Comparison of ENCODE assay signal across 26 mouse cellular contexts in the genomic region with DNA sequence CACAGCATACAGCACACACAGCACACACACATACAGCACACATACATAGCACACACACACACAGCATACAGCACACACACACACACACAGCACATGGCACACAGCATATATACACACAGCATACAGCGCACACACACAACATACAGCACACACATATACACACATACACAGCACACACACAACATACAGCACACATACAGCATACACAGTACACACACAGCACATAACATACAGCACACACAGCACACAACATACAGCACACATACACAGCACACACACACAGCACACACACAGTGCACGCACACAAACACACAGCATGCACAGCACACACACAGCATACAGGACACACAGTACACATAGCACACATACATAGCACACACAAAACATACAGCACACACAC.
DNase-seq lines count a peak whose midpoint lies in the region; ATAC-seq and TF ChIP-seq lines count a peak whose summit lies in the region.
"Had no signal": no experiment of that assay in that cellular context is flagged by ENCODE, and none has a peak within 500 bp of the region (broad histone marks: within the 10 kb centered on the region; RNA-seq: fewer than 3 reads in every experiment).

No protein-coding gene starts in this region.

- no peaks in the 10 kb centered on the region for H3K36me3 ChIP-seq in forebrain, embryonic 13.5 days (ENCODE audit: poor library complexity, severe bottlenecking)
- no peaks in the 10 kb centered on the region for H3K36me3 ChIP-seq in forebrain, embryonic 11.5 days (ENCODE audit: control insufficient read depth, insufficient read depth, low read length)
- no peaks in the 10 kb centered on the region for H3K36me3 ChIP-seq in liver, embryonic 14.5 days (replicated peaks; ENCODE audit: control insufficient read depth, insufficient read depth, low read depth)
- no peaks in the 10 kb centered on the region for H3K36me3 ChIP-seq in liver, postnatal 0 days (replicated peaks; ENCODE audit: insufficient read depth, low read length)
- H3K36me3 ChIP-seq in G1E (replicated peaks) (no peaks in the 10 kb centered on the region), myocyte (ENCODE audit: control insufficient read depth, insufficient read depth) (no peaks in the 10 kb centered on the region)
- H3K36me3 ChIP-seq: forebrain, embryonic 12.5 days; limb, embryonic 13.5 days; liver, embryonic 13.5 days; midbrain, embryonic 13.5 days; neural tube, embryonic 12.5 days had no signal

- H3ac ChIP-seq in myocyte (ENCODE audit: control insufficient read depth, insufficient read length): peak overlapping the region; percentile 49

- TF ChIP-seq CTCF in liver, embryonic 14.5 days (IDR thresholded peaks at IDR 0.05; ENCODE audit: low read depth): no peak
- no peak for TF ChIP-seq CTCF in liver, postnatal 0 days (IDR thresholded peaks at IDR 0.05; ENCODE audit: low read depth)
- TF ChIP-seq CTCF in G1E (IDR thresholded peaks at IDR 0.05; ENCODE audit: low read depth, low read length): no peak

- no peak overlapping the region for H3K4me2 ChIP-seq in forebrain, embryonic 13.5 days
- no peak overlapping the region for H3K4me2 ChIP-seq in forebrain, embryonic 11.5 days (ENCODE audit: low read depth, low read length, severe bottlenecking)
- no peak overlapping the region for H3K4me2 ChIP-seq in liver, embryonic 14.5 days (ENCODE audit: low read depth)
- no peak overlapping the region for H3K4me2 ChIP-seq in liver, postnatal 0 days (ENCODE audit: low read depth, low read length)
- no peak overlapping the region for H3K4me2 ChIP-seq in myocyte (ENCODE audit: low read depth)
- H3K4me2 ChIP-seq: forebrain, embryonic 12.5 days; hindbrain, embryonic 14.5 days; limb, embryonic 13.5 days; liver, embryonic 13.5 days; lung, embryonic 14.5 days; midbrain, embryonic 13.5 days; neural tube, embryonic 12.5 days had no signal

- H3K27ac ChIP-seq in forebrain, embryonic 13.5 days: no peak overlapping the region
- no peak overlapping the region for H3K27ac ChIP-seq in forebrain, embryonic 11.5 days (ENCODE audit: low read depth, low read length)
- H3K27ac ChIP-seq in liver, embryonic 14.5 days: no peak overlapping the region
- H3K27ac ChIP-seq in liver, postnatal 0 days (ENCODE audit: low read depth): no peak overlapping the region
- H3K27ac ChIP-seq: forebrain, embryonic 12.5 days; hindbrain, embryonic 14.5 days; limb, embryonic 13.5 days; liver, embryonic 13.5 days; midbrain, embryonic 13.5 days; neural tube, embryonic 12.5 days had no signal

- no peaks in the 10 kb centered on the region for H3K4me1 ChIP-seq in forebrain, embryonic 13.5 days
- no peaks in the 10 kb centered on the region for H3K4me1 ChIP-seq in forebrain, embryonic 11.5 days (replicated peaks; ENCODE audit: control insufficient read depth, insufficient read depth, low read length)
- H3K4me1 ChIP-seq in liver, embryonic 14.5 days (replicated peaks; ENCODE audit: control insufficient read depth in 2 of 2, insufficient read depth in 2 of 2, low read length in 1 of 2): peaks cover 0 to 3% of the 10 kb centered on the region in 2 experiments; a peak in 2 of 4 replicates
- no peaks in the 10 kb centered on the region for H3K4me1 ChIP-seq in liver, postnatal 0 days (ENCODE audit: insufficient read depth)
- no peaks in the 10 kb centered on the region for H3K4me1 ChIP-seq in G1E (ENCODE audit: insufficient read depth, low read depth, low read length)
- H3K4me1 ChIP-seq: forebrain, embryonic 12.5 days; limb, embryonic 13.5 days; liver, embryonic 13.5 days; midbrain, embryonic 13.5 days; neural tube, embryonic 12.5 days had no signal

- no peak overlapping the region for H3K9ac ChIP-seq in forebrain, embryonic 13.5 days
- H3K9ac ChIP-seq in forebrain, embryonic 11.5 days (ENCODE audit: low read length): no peak overlapping the region
- no peak overlapping the region for H3K9ac ChIP-seq in liver, embryonic 14.5 days (replicated peaks)
- H3K9ac ChIP-seq in liver, postnatal 0 days (replicated peaks): no peak overlapping the region
- H3K9ac ChIP-seq: forebrain, embryonic 12.5 days; hindbrain, embryonic 14.5 days; limb, embryonic 13.5 days; liver, embryonic 13.5 days; lung, embryonic 14.5 days; midbrain, embryonic 13.5 days; neural tube, embryonic 12.5 days had no signal

- no peaks in the 10 kb centered on the region for H3K9me3 ChIP-seq in forebrain, embryonic 13.5 days (replicated peaks)
- H3K9me3 ChIP-seq in forebrain, embryonic 11.5 days (ENCODE audit: control insufficient read depth, low read length): no peaks in the 10 kb centered on the region
- no peaks in the 10 kb centered on the region for H3K9me3 ChIP-seq in liver, embryonic 14.5 days (ENCODE audit: control insufficient read depth, low read length)
- H3K9me3 ChIP-seq in liver, postnatal 0 days (ENCODE audit: low read length): no peaks in the 10 kb centered on the region
- H3K9me3 ChIP-seq in G1E (replicated peaks): peaks cover 30% of the 10 kb centered on the region
- H3K9me3 ChIP-seq: forebrain, embryonic 12.5 days; limb, embryonic 13.5 days; liver, embryonic 13.5 days; midbrain, embryonic 13.5 days; neural tube, embryonic 12.5 days had no signal

- TF ChIP-seq EP300 in liver, embryonic 14.5 days (IDR thresholded peaks at IDR 0.05; ENCODE audit: low read depth): no peak
- TF ChIP-seq EP300 in liver, postnatal 0 days (IDR thresholded peaks at IDR 0.05; ENCODE audit: low read depth): no peak

- ATAC-seq in forebrain, embryonic 13.5 days: 0 out of 2 replicates have a peak, but pooled peaks have one; percentile 41
- ATAC-seq in forebrain, embryonic 11.5 days (replicated peaks; ENCODE audit: low FRiP score): no peak
- 0 out of 2 replicates have a peak, but pooled peaks have one; percentile 33 for ATAC-seq in liver, embryonic 14.5 days (ENCODE audit: insufficient read depth)
- no peak for ATAC-seq in liver, postnatal 0 days
- no peak for ATAC-seq in G1E (ENCODE audit: extremely low read depth, insufficient number of reproducible peaks, low FRiP score, poor library complexity, severe bottlenecking)
- ATAC-seq in erythroid progenitor cell, adult 5-6 weeks (replicated peaks; ENCODE audit: low FRiP score, poor library complexity, severe bottlenecking): no peak
- ATAC-seq: inflammation-experienced regulatory T-cells, adult 6 months; midbrain, embryonic 13.5 days had no signal

- 73% methylated on average over 2 of the region's 2 CpGs for WGBS in forebrain, embryonic 13.5 days
- WGBS in forebrain, embryonic 11.5 days: 80% methylated on average over 2 of the region's 2 CpGs
- 73% methylated on average over 2 of the region's 2 CpGs for WGBS in liver, embryonic 14.5 days (ENCODE audit: insufficient replicate concordance)
- WGBS in liver, postnatal 0 days (ENCODE audit: insufficient replicate concordance): 71% methylated on average over 2 of the region's 2 CpGs

- TF ChIP-seq POLR2A in myocyte (IDR thresholded peaks at IDR 0.05; ENCODE audit: insufficient read length, low read depth): no peak

- DNase-seq in forebrain, embryonic 11.5 days (ENCODE audit: low spot score): no peak
- no peak for DNase-seq in liver, embryonic 14.5 days (ENCODE audit: low read depth in 3 of 3, low spot score in 3 of 3)
- DNase-seq in liver, postnatal 0 days: no peak
- DNase-seq in G1E (ENCODE audit: low spot score): no peak
- DNase-seq: adrenal gland, adult 2 months; cerebellum, adult 2 months; cerebellum, postnatal 14 days; gastrocnemius, postnatal 10 days; heart, postnatal 4 days; kidney, adult 11 months; layer of hippocampus, adult 9-11 months; liver, embryonic 13.5 days; lung, embryonic 14.5 days; lung, postnatal 14 days; right cerebral cortex, adult 18-20 months; spleen, adult 18-20 months; thymus, postnatal 25 days had no signal

- no peak overlapping the region for H3K4me3 ChIP-seq in forebrain, embryonic 13.5 days
- H3K4me3 ChIP-seq in forebrain, embryonic 11.5 days (ENCODE audit: low read depth, low read length): no peak overlapping the region
- H3K4me3 ChIP-seq in liver, embryonic 14.5 days (ENCODE audit: insufficient read depth in 1 of 2, low read depth in 2 of 2, low read length in 2 of 2): no peak overlapping the region
- H3K4me3 ChIP-seq in liver, postnatal 0 days (ENCODE audit: low read depth, low read length): no peak overlapping the region
- H3K4me3 ChIP-seq in G1E (ENCODE audit: low read depth, low read length) (peak overlapping the region; percentile 30; the same call in 1 of the 2 replicates), myocyte (no peak overlapping the region)
- H3K4me3 ChIP-seq: forebrain, embryonic 12.5 days; limb, embryonic 13.5 days; liver, embryonic 13.5 days; midbrain, embryonic 13.5 days; neural tube, embryonic 12.5 days had no signal

- no peaks in the 10 kb centered on the region for H3K27me3 ChIP-seq in forebrain, embryonic 13.5 days
- no peaks in the 10 kb centered on the region for H3K27me3 ChIP-seq in forebrain, embryonic 11.5 days (ENCODE audit: control insufficient read depth, insufficient read depth, low read length)
- H3K27me3 ChIP-seq in liver, embryonic 14.5 days (ENCODE audit: control insufficient read depth, insufficient read depth, low read length): no peaks in the 10 kb centered on the region
- no peaks in the 10 kb centered on the region for H3K27me3 ChIP-seq in liver, postnatal 0 days (ENCODE audit: insufficient read depth, low read length)
- H3K27me3 ChIP-seq in G1E (ENCODE audit: insufficient read depth, low read length) (no peaks in the 10 kb centered on the region), myocyte (ENCODE audit: control insufficient read depth, insufficient read depth, insufficient read length) (no peaks in the 10 kb centered on the region)
- H3K27me3 ChIP-seq: forebrain, embryonic 12.5 days; limb, embryonic 13.5 days; liver, embryonic 13.5 days; midbrain, embryonic 13.5 days; neural tube, embryonic 12.5 days had no signal

- H3K79me2 ChIP-seq in myocyte (ENCODE audit: control insufficient read depth, insufficient read depth): no peaks in the 10 kb centered on the region

TF ChIP-seq in myocyte, 11 proteins besides CTCF, POLR2A, EP300 and RAD21:
- TF ChIP-seq CEBPB (IDR thresholded peaks at IDR 0.05; ENCODE audit: insufficient read depth, poor library complexity, severe bottlenecking) (no peak), MYOD1 (IDR thresholded peaks at IDR 0.05; ENCODE audit: control insufficient read depth in 1 of 3, insufficient read length in 2 of 3, low read depth in 2 of 3) (no peak), E2F4 (IDR thresholded peaks at IDR 0.05; ENCODE audit: insufficient read depth) (no peak), MYOG (IDR thresholded peaks at IDR 0.05; ENCODE audit: control insufficient read depth in 1 of 3, insufficient read depth in 1 of 3, insufficient read length in 2 of 3, low read depth in 2 of 3) (peak in 1 of 3 experiments; percentile 3), TCF12 (IDR thresholded peaks at IDR 0.05; ENCODE audit: insufficient read depth, poor library complexity, severe bottlenecking) (no peak), REST (IDR thresholded peaks at IDR 0.05; ENCODE audit: insufficient read depth, insufficient read length) (no peak), USF1 (IDR thresholded peaks at IDR 0.05; ENCODE audit: low read depth) (no peak)

Comparison
In these comparisons a context has a peak if more than half of its experiments do, and no peak if none do; other contexts are left out.
1. ATAC-seq: peak in forebrain, embryonic 13.5 days (single experiment) and liver, embryonic 14.5 days (single experiment); none in forebrain, embryonic 11.5 days (single experiment), liver, postnatal 0 days (single experiment), G1E (single experiment) and erythroid progenitor cell, adult 5-6 weeks (single experiment).